Mouse (Mus musculus): ENCODE measurements around the gene Zrsr1. TPM values are rescaled to one million over a fixed set of nuclear protein-coding genes. Genes with fewer than 3 reads are reported as not detected.

Gene Zrsr1
- polyA plus RNA-seq (2015; fragmentation: Nextera tagmentation; extraction: Ambion mirVana) = 2.4 and 2.9 TPM in 2 replicates

DNA sequence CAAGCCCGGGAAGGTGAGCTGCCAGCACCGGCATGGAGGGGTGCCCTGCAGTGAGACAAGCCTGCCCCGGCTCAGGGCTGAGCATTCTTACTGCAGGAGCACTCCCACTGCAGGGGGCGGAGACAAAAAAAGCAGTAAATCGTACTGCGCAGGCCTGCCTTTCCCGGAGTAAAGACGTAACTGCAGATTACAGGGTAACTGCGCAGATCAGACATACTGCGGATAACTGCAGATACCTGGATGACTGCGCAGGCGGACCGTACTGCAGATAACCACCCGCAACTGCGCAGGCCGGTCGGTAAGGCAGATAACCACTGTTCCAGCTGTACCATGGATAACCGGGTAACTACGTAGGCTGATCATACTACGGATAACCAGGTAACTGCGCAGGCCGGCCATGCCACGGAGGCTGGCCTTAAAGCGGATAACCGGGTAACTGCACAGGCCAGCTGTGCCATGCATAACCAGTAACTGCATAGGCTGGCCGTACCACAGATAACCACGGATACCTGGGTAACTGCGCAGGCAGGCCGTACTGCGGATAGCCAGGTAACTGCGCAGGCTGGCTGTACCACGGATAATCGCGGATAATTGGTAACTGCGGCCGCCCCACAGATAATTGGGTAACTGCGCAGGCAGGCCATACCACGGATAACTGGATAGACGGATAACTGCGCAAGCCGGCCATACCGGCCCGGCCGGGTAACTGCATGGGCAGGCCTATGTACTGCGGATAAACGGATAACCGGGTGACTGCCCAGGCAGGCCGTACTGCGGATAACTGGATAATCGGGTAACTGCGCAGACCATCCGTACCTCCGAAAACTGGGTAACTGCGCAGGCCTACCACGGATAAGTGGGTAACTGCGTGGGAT, at the start of gene Zrsr1:
TSS of gene Zrsr1 (plus strand) at position 171 of the 875 bp plus-strand sequence.
- Histone ChIP-seq H3K4me1 (replicated peaks) (peaks cover 4% of the 10 kb centered on the region; the same call in 1 of the 2 replicates), H3K4me3 (replicated peaks) (peak within 1 kb of the TSS; percentile 52), H3K27ac (peak within 1 kb of the TSS; percentile 74), H3K9me3 (no peaks in the 10 kb centered on the region), H3K9ac (peak within 1 kb of the TSS; percentile 54), H3K4me2 (replicated peaks) (peak within 1 kb of the TSS; percentile 65), H3K36me3 (peaks cover 3% of the 10 kb centered on the region; the same call in 1 of the 2 replicates), H3K27me3 (replicated peaks) (no peaks in the 10 kb centered on the region)
- 47% methylated on average over 56 of the region's 56 CpGs for WGBS
- ATAC-seq = peak; percentile 81

DNA sequence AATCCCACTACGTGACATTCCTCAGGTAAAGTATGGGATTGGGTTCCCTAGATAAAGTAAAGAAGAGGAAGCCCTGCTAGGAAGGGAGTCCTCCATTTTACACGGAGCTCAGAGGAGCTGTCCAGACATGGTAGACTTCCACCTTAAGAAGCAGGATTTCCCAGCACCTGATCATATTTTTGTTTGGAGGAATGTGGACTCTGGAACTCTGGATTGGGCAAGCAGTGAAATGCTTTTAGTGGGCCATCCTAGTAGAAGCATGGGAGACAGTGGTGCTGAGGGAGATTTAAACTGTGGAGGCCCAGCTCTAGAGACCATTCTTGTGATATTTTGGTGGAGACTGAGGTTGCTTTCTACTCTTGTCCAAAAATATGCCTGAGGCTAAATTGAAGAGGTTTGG, 49.3 kb upstream of the Zrsr1 start:
- Histone ChIP-seq H3K9ac (no peak overlapping the region), H3K27ac (no peak overlapping the region), H3K4me3 (replicated peaks) (no peak overlapping the region), H3K4me1 (replicated peaks) (no peaks in the 10 kb centered on the region), H3K27me3 (replicated peaks) (no peaks in the 10 kb centered on the region), H3K9me3 (no peaks in the 10 kb centered on the region), H3K4me2 (replicated peaks) (no peak overlapping the region), H3K36me3 (no peaks in the 10 kb centered on the region)
- ATAC-seq = no peak
- WGBS = 80% methylated on average over 2 of the region's 2 CpGs

DNA sequence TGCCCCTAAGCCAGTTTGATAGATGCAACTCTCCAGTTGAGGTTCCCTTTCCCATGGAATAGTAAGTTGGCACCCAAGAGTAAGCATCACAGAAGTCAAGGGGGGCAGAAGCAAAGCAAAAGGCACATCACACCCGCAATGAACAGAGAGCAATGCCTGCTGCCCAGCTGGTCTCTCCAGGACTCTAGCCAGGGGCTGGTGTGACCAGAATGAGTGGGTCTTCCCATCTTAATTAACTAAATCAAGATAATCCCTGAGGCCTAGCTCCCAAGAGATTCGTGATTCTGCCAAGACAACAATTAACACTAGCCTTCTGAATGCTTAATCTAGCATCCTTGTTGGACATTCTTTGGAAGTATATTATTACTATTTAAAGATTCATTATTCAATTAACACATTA, 48.2 kb upstream of the Zrsr1 start:
- ATAC-seq = no peak
- Histone ChIP-seq H3K4me3 (replicated peaks) (no peak overlapping the region), H3K36me3 (no peaks in the 10 kb centered on the region), H3K9ac (no peak overlapping the region), H3K27ac (no peak overlapping the region), H3K4me1 (replicated peaks) (no peaks in the 10 kb centered on the region), H3K27me3 (replicated peaks) (no peaks in the 10 kb centered on the region), H3K4me2 (replicated peaks) (no peak overlapping the region), H3K9me3 (no peaks in the 10 kb centered on the region)
- WGBS = 86% methylated on average over 2 of the region's 2 CpGs

DNA sequence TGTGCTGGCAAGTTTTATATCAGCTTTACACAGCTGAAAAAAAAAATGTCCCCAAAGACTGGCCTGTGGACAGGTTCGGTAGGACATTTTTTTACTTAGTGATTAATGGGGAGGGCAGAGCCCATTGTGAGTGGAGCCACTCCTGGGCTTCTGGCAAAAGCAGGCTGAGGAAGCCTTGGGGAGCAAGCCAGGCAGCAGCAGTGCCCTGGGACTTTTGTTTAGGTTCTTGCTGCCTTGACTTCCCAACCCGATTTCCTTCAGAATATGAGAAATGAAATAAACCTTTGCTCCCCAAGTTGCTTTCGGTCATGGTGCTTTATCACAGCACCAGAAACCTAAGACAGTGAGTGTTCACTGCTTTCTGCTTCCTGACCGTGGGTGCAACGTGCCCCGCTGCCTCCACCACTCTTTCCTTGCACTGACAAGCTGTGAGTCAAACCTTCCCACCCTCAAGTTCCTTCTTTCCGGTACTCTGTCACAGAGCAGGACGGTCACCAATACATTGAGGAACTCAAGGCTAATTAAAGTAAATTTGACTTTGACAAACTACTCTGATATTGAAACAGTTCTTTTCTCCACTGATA, 43.1 kb upstream of the Zrsr1 start:
- Histone ChIP-seq H3K27me3 (replicated peaks) (no peaks in the 10 kb centered on the region), H3K4me2 (replicated peaks) (no peak overlapping the region), H3K36me3 (no peaks in the 10 kb centered on the region), H3K9ac (no peak overlapping the region), H3K4me3 (replicated peaks) (no peak overlapping the region), H3K27ac (no peak overlapping the region), H3K4me1 (replicated peaks) (no peaks in the 10 kb centered on the region), H3K9me3 (no peaks in the 10 kb centered on the region)
- WGBS = 67% methylated on average over 8 of the region's 8 CpGs
- no peak for ATAC-seq

DNA sequence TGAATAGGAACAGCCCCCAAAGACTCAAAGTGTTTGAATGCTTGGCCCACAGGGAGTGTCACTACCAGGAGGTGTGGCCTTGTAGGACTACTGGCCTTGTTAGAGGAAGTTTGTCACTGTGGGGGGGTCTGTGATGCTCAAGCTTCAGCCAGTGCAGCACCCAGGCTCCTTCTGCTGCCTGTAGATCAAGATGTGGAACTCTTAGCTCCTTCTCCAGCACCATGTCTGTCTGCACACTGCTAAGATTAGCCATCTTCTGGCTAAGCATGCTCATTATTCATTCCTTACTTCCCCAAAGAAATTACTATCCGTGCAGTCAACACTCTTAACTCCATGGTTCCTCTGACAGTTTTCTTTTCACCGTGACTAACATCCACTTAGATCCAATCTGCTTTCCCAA, 41.7 kb upstream of the Zrsr1 start:
- H3K27me3 ChIP-seq (replicated peaks) = no peaks in the 10 kb centered on the region
- WGBS = 64% methylated on average over 2 of the region's 2 CpGs
- H3K27ac ChIP-seq = no peak overlapping the region
- no peak overlapping the region for H3K4me2 ChIP-seq (replicated peaks)
- ATAC-seq = no peak
- no peak overlapping the region for H3K4me3 ChIP-seq (replicated peaks)
- H3K9me3 ChIP-seq = no peaks in the 10 kb centered on the region
- H3K4me1 ChIP-seq (replicated peaks) = no peaks in the 10 kb centered on the region
- H3K36me3 ChIP-seq = no peaks in the 10 kb centered on the region
- no peak overlapping the region for H3K9ac ChIP-seq

DNA sequence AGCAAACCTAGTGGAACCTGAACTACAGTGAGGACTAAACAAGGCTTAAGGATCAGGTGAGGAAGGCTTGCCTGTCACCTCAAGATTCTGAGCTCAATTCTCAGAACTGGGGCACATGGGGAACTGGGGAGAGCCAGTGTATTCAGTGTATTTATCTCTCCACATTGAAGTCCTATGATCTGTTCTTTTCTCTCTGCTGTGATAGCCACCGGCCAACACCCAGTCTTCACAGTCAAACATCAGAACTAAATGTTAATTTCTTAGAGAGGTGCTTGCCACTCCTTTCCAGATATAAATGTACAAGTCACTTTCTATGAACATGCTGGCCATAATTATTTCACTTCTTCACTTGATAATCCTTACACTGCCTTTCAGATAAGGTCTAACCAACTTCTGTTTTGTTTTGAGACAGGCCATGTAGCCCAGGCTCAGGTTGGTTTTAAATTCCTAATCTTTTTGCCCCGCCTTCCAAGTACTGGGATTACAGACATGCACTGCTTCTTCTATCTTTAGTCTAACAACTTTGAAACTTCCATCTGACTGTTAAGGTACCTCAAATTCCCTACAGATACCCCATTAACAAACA, 40.4 kb upstream of the Zrsr1 start:
- no peak overlapping the region for H3K9ac ChIP-seq
- no peak overlapping the region for H3K27ac ChIP-seq
- no peaks in the 10 kb centered on the region for H3K9me3 ChIP-seq
- ATAC-seq = no peak
- no peak overlapping the region for H3K4me3 ChIP-seq (replicated peaks)
- H3K4me1 ChIP-seq (replicated peaks) = no peaks in the 10 kb centered on the region
- no peak overlapping the region for H3K4me2 ChIP-seq (replicated peaks)
- H3K36me3 ChIP-seq = no peaks in the 10 kb centered on the region
- no peaks in the 10 kb centered on the region for H3K27me3 ChIP-seq (replicated peaks)
- WGBS = 93% methylated on average over 2 of the region's 2 CpGs

DNA sequence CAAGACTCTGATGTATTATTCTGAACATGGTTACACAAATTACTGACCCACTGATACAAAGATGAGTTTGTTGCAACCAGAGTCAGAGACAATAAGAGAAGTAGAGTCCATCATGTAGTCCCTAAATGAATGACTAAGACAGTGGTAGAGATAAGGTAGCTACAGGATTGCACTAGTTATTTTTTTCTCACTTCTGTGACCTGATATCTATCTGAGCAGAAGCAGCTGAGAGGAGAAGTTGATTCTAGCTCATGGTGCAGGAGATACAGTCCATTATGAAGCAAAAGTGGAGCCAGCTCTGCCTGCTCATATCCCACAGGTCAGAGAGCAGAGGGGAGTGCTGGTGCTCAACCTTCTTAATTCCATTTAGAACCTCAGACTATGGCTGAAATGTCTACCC, 39.6 kb upstream of the Zrsr1 start:
- Histone ChIP-seq H3K36me3 (no peaks in the 10 kb centered on the region), H3K4me2 (replicated peaks) (no peak overlapping the region), H3K27ac (no peak overlapping the region), H3K4me3 (replicated peaks) (no peak overlapping the region), H3K4me1 (replicated peaks) (no peaks in the 10 kb centered on the region), H3K9me3 (no peaks in the 10 kb centered on the region), H3K9ac (no peak overlapping the region), H3K27me3 (replicated peaks) (no peaks in the 10 kb centered on the region)
- ATAC-seq = no peak

DNA sequence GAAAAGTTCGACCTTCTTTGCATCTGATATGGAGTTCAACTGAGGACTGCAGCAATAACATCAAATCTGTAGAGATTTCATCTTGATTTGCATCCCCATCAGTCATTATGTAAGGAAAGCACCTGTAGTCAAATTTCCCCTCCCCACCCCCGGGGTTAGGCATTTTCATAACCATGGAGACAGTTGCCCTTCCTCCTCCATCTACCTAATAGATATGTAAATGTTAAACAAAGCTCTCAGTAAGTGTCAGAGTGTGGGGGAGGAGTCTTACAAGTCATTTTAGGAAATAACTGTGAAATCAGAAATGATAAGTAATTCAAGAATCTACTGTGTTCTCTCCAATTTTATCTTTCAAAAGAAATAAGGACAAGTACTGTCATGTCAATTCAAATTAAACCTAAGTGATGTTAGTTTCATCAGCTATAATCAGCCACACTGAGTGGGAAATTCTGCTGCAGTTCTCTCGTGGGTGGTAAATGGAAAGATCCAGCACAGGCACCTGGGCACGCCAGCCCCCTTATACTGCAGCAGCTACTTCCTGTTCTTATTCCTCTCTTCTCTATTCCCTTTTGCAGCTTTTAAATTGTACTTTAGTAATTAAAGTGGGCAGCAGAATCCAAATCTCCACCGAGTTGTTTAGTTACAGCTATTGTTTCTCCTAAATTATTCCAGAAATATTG, 35.2 kb upstream of the Zrsr1 start:
- no peaks in the 10 kb centered on the region for H3K27me3 ChIP-seq (replicated peaks)
- H3K36me3 ChIP-seq = no peaks in the 10 kb centered on the region
- H3K4me2 ChIP-seq (replicated peaks) = no peak overlapping the region
- no peaks in the 10 kb centered on the region for H3K4me1 ChIP-seq (replicated peaks)
- no peak overlapping the region for H3K4me3 ChIP-seq (replicated peaks)
- ATAC-seq = no peak
- H3K27ac ChIP-seq = no peak overlapping the region
- H3K9ac ChIP-seq = no peak overlapping the region
- WGBS = 56% methylated on average over 5 of the region's 5 CpGs
- no peaks in the 10 kb centered on the region for H3K9me3 ChIP-seq

DNA sequence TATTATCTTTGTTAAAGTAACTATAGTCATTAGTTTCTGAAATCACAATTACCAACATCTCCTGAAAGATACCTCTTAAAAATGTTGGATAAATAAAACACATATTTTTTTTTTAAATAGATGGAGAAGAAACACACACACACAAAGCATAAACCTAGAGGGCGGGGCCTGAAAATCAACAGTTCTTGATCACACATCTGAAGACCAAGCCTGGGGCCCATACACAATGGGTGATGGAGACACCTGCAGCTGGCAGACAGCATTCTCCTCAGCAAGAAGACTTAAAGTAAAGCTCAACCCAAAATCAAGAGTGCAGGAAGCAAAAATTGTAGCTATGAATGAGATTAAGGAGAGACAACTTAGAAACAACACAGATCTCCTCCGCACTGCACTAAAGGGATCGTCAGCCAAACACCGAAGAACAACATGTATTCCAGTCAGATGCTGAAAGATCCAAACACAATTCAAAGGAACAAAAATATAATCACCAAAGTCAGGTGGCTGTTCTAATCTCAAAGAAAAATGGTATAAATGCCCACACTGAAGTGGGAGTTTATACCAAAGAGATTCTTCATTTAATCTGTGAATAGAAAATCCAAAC, 34.0 kb upstream of the Zrsr1 start:
- 94% methylated on average over 4 of the region's 4 CpGs for WGBS
- Histone ChIP-seq H3K9ac (no peak overlapping the region), H3K4me2 (replicated peaks) (no peak overlapping the region), H3K27ac (no peak overlapping the region), H3K4me1 (replicated peaks) (no peaks in the 10 kb centered on the region), H3K27me3 (replicated peaks) (no peaks in the 10 kb centered on the region), H3K9me3 (no peaks in the 10 kb centered on the region), H3K36me3 (no peaks in the 10 kb centered on the region), H3K4me3 (replicated peaks) (no peak overlapping the region)
- no peak for ATAC-seq

DNA sequence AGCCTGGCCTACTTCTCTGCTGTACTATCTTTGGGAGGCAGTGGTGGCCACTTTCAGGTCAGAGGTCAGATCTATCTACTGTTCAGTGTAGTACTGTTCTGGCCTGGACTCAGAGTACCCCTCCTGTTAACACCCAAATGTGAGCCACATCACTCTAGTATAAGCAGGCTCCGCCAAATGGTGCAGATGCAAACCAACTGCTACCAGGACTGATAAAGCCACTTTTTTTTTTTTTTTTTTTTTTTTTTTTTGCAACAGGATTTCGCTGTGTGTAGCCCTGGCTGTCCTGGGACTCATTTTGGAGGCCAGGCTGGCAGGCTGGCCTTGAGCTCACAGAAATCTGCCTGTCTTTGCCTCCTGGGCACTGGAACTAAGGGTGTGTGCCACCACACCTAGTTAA, 32.8 kb upstream of the Zrsr1 start:
- H3K27ac ChIP-seq = no peak overlapping the region

DNA sequence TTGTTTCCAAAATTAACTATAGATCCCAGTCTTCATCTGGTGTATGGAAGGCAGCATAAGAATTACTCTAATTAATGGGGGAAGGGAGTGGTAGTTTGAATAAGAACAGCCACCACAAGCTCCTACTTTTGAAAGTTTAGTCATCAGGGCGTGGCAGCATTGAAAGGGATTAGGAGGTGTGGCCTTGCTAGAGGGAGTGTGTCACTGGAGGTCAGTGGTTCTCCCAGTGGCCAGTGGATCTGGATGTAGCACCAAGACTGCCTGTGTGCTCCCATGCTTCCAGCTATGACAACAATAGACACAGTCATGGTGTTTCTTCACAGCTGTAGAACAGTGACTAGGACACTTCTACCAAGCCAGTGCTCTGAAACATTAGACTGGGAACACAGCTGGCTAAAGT, 22.7 kb upstream of the Zrsr1 start:
- H3K9me3 ChIP-seq = no peaks in the 10 kb centered on the region
- no peak overlapping the region for H3K27ac ChIP-seq
- no peak overlapping the region for H3K4me3 ChIP-seq (replicated peaks)
- no peak overlapping the region for H3K9ac ChIP-seq
- WGBS = 87% methylated on average over 1 of the region's 1 CpGs
- no peaks in the 10 kb centered on the region for H3K36me3 ChIP-seq
- H3K27me3 ChIP-seq (replicated peaks) = no peaks in the 10 kb centered on the region
- no peak overlapping the region for H3K4me2 ChIP-seq (replicated peaks)
- H3K4me1 ChIP-seq (replicated peaks) = no peaks in the 10 kb centered on the region
- ATAC-seq = no peak

More for the DNA sequence above, 32.8 kb upstream of the Zrsr1 start:
- 80% methylated on average over 2 of the region's 2 CpGs for WGBS
- no peak for ATAC-seq
- Histone ChIP-seq H3K36me3 (no peaks in the 10 kb centered on the region), H3K9me3 (no peaks in the 10 kb centered on the region), H3K27me3 (replicated peaks) (no peaks in the 10 kb centered on the region), H3K9ac (no peak overlapping the region), H3K4me1 (replicated peaks) (no peaks in the 10 kb centered on the region), H3K4me3 (replicated peaks) (no peak overlapping the region), H3K4me2 (replicated peaks) (no peak overlapping the region)

DNA sequence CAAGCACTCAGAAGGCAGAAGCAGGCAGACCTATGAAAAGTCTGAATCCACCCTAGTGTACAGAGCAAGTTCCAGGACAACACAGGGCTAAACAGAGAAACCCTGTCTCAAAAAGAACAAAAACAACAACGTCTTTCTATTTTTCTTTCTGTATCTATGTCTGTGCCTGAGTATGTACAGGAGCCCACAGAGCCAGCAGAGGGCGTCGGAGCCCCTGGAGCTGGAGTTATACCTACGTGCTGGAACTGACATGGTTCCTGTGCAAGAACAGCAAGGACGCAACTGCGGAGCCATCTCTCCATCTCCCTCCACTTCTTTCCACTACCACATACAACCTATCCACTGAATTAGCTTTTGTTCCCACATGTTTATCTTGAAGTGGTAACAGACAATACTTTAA, 21.7 kb upstream of the Zrsr1 start:
- WGBS = 88% methylated on average over 6 of the region's 6 CpGs
- no peak overlapping the region for H3K9ac ChIP-seq
- no peak for ATAC-seq

More for the DNA sequence above, 21.7 kb upstream of the Zrsr1 start:
- Histone ChIP-seq H3K27ac (no peak overlapping the region), H3K4me2 (replicated peaks) (no peak overlapping the region), H3K4me1 (replicated peaks) (no peaks in the 10 kb centered on the region), H3K36me3 (no peaks in the 10 kb centered on the region), H3K9me3 (no peaks in the 10 kb centered on the region), H3K27me3 (replicated peaks) (no peaks in the 10 kb centered on the region), H3K4me3 (replicated peaks) (no peak overlapping the region)
